Mouse (Mus musculus): Measurements from ENCODE around the gene Ttc39b.

DNA sequence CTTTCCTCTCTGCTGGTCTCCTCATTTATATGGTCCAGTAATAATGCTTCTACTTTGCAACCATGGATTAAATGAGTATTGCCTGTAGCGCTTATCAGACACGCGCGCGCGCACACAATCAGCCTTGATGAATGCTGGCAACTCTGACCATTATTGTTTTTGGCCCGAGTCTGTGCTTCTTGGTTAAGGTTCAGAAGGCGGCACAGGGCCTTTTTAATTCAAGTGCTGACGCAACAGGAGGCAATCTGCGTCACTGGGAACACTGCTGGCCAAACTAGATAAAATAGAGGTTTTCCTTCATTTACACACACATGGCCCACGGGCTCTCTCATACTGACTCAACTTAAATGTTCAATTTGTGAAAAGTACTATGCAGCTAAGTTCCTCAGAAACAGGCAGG, 67.3 kb downstream of the Ttc39b start:
- TF ChIP-seq CTCF (IDR thresholded peaks at IDR 0.05; ENCODE audit: extremely low read depth, insufficient read depth, low read length), result no peak
- no peak for TF ChIP-seq POLR2A (IDR thresholded peaks at IDR 0.05; ENCODE audit: extremely low read depth, insufficient read depth, low read length)
